Mouse (Mus musculus) G1E (cell line): ENCODE results near the gene Zfp637.

ENCODE experiments used
- CTCF ChIP-seq: IDR thresholded peaks from 2 replicates; pipeline ENCODE4 v1.5.1; 2012; ENCODE audit warnings: low read depth, low read length, inconsistent platforms, mixed read lengths
- TAL1 ChIP-seq: conservative IDR thresholded peaks from 2 replicates; pipeline ENCODE4 v1.6.1; 2012; ENCODE audit warnings: low read depth, low read length, inconsistent platforms, mixed read lengths

DNA sequence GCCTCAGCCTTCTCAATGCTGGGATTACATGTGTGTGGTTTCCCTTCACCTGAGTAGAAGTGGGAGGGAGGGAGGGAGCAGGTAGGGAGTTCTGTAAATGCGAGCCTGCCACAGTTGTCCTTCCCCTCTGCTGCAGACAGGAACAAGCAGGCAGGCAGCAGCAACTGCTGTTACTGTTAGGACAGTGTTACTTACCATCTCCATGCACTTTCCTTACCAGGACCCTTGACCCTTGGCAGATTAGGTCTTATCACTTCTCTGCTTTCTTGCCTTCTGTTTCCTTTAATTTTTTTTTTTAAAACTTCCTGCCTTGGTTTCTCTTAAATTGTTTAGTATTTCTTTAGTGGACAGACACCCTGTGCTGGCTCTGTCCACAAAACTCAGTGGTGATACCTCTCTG lies 47.1 kb downstream of the Zfp637 start:
- no peak for TF ChIP-seq CTCF
- TF ChIP-seq TAL1, result no peak
